Mouse (Mus musculus) testis, adult 2 months (tissue): ENCODE results near the gene Bcl2.

Experiments
- CTCF ChIP-seq: fragments of 200-500 bp; IDR thresholded peaks from 2 replicates; pipeline ENCODE4 v1.5.1; 2012; ENCODE audit warnings: low read depth, mild to moderate bottlenecking, inconsistent platforms, low read length, moderate library complexity; ENCODE audit not compliant: control insufficient read depth, insufficient read depth, insufficient replicate concordance
- POLR2A ChIP-seq: fragments of 200-500 bp; IDR thresholded peaks from 2 replicates; pipeline ENCODE4 v1.6.1; 2012; ENCODE audit warnings: low read depth, mild to moderate bottlenecking, inconsistent platforms, low read length, moderate library complexity; ENCODE audit not compliant: control insufficient read depth

DNA sequence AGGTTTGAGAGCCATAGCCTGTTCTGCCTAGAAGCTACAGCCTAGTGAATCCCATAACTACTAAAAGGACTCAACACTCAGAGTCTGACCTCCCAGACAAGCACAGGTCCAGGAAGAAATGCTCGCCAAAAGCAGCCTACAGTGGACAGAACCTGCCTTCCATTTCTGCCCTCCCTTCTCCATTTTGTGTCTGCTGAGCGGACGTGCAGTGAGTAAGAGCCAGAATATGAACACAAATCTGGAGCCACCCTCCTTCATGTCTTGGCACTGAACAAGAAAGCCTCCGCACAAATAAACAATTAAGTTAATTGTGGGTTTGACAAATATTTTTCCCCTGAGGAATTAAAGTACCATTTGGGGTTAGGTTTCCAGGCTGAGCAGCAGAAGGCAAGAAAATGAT lies 148.8 kb downstream of the Bcl2 start:
- TF ChIP-seq CTCF (no peak), POLR2A (no peak)
